Mouse (Mus musculus) cerebellum, adult 11-12 months (tissue): Measurements from ENCODE around the gene Rassf4.
A peak's percentile ranks its signal among the peaks of the same experiment; 100 is the strongest.
"Not testable (repeated sequence)": the region's sequence is repeated elsewhere in the genome, so short reads cannot be mapped to it uniquely, and the experiment has no call there.

ENCODE experiments used
- DNase-seq: peaks from one replicate; pipeline ENCODE4 v3.0.0; 2022

Rassf4 gene

DNA sequence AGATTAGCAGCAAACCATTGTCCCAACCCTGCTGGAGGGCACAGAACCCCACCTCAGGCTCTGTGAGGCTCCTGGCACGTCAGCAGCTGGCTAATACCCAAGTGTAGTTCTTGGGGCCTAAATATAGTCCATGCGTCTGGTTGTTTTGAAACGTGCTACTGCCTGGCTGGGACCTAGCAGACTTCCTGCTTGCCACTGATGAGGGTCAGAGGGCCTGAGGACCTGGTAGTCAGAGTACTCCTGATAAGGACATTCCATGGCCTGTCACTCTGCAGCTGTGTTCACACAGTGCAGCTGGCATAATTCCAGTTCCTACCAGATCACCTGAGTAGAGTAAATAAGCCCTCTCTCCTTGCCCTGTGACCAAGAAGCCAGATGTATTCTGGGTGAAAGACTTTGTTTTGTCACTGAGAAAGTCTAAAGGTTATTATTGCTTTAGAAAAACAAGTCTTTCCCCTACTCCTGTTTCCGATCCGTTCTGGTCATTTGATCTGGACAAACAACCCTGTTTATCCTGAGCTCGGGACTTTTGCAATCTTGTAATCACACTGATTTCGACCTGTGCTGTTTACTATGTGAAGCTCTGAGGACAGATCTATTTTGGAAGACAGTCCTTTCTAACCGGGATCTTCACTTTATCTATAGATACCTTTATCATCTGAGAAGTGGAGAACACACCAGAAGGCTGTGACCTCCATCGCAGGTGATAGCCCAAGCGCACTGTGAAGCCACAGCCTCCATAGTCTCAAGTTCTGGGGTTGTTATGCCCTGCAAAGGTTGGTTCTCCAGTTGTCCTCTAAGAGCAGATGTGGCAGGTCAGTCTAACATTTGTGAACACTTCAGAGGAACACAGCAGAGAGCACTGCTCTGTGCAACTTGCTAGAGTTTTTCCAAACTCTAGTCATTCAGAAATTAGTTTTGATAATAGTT, 38.2 kb downstream of the Rassf4 start:
- DNase-seq: no peak

DNA sequence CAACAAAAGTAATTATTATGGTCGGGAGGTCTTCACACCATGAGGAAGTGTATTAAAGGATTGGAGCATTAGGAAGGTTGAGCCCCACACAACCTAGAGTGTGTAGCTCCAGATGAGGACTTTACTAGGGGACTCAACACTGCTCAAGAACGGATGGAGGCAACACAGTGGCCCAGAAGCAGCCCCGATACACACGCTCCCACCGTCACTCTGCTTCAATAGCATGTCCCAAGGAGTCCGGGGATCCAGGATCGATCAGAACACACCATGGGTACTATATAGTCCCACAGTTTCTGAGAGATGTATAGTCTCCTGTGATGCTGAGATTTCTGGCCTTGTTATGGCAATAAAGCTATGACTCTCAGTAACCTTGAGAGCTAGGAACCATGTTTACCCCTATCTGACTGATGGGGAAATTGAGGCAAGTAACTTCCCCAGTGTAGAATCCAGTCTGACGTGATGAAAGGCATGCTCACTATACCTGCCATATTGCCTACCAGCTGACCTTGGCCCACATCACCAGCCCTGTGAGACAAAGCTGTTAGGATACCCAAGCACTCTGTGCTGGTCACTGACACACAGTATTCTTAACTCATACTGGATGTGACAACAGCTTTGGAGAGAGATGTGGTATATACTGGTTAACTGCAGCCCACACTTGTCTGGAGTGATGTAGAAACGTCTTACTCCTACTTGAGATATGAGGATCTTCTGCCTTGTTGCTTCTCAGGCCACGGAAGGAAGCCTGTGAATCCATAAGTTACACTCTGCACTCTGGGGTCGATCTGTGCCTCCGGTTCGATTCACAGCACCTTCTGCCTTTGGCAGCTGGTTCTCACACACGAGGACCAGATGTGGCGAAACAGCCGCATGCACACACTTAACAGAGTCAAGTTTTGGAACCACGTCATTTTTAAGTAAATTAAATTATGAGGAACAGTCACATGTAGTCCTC, 39.7 kb downstream of the Rassf4 start:
- no peak for DNase-seq

DNA sequence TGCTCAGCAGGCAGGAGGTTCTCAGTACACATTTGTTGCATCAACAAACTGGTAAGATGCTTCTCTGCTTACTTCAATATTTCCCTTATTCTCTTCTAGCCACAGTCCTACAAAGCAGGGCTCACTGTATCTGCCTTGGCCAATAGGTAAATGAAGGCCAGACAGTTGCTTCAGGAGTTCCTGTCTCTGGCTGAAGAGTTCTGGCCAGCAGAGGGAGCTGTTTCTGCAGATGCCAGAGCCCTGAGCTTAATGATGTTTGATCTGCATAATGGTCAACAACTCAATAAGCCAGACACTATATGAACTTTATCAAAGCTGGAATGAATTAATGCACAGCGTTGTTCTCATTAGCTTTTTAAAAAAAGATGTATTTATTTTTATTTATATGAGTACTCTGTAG, 41.6 kb downstream of the Rassf4 start:
- peak; percentile 25 for DNase-seq

DNA sequence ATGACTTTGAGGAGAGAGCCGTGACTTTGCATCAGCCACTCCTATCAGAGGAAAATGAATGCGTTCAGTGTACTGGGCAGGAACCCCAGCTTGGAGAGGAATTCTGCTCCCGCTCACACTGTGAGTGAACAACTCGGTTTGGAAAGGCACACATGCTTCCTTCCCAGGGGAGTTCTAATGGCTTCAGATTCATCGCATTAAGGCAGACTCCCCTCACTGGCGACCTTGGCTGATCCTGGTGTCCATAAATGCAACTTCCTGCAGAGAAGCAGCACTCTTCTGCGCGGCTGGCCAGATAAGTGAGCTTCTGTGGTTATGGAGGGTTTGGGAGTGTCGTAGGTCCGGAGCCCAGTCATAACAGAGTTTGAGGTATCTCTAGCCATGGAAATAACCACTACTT, 44.0 kb downstream of the Rassf4 start:
- no peak for DNase-seq

DNA sequence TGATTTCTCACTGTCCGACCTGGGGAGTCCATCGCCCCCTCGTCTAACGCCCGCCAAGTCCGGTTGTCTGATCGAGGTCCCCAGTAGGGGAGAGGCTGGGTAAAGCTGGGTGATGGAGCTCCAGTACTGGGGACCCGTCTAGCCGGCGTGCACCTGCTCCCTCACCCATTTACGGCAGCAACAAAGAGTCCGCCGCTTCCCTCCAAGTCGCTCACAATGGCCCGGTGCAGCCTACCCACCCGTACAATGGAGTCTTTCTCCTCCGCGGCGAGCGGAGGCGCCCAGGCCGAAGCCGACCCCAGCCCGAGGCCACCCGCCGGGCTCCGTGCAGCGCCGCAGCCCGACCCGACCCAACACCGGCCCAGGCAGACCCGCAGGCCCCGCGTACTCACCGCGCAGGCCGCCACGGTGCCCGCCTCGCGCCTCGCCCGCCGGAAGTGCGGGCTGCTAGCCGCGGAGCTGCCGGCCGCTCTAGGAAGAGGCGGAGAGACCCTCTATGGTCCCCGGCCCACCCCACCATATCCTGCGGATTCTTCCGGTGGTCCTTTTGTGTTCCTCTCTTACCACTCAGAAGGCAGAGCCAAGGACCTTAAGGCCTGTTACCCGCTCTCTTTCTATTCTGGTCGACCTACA, 45.1 kb downstream of the Rassf4 start, which contains the start of gene Zfp422:
Gene Zfp422, minus strand, starts transcription at position 461 of the 633 bp plus-strand sequence.
- DNase-seq: peak; percentile 64

DNA sequence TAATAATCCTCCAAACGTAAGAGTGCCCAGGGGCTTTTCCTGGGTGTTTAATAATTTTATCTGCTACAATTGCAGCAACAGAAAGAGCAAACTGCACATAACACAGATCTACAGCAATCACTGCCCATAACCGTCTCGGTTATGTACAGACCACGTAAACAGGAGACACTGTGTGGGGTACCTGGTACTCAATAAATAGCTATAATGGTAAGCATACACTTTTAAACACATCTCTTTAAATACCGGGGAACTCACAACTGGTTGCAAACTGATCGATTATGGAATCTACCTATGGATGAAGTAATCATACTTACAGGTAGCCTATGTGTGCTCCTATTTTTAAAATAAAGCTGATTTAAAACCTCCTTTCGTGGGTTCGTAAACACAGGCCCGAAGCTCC, 45.7 kb downstream of the Rassf4 start:
- DNase-seq: no peak

DNA sequence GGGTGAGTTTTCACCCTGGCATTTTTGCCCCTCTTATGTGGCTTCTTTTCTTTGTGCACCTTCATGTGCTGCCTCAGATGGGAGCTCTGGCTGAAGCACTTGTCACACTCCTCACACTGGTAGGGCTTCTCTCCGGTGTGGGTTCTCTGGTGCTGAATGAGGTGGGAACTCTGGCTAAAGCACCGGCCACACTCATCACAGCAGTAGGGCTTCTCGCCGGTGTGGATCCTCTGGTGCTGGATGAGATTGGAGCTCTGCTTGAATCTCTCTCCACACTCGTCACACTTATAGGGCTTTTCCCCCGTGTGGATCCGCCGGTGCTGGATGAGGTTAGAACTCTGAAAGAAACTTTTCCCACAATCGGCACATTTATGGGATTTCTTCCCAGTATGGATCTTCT, 47.3 kb downstream of the Rassf4 start:
- DNase-seq: not testable (repeated sequence)

DNA sequence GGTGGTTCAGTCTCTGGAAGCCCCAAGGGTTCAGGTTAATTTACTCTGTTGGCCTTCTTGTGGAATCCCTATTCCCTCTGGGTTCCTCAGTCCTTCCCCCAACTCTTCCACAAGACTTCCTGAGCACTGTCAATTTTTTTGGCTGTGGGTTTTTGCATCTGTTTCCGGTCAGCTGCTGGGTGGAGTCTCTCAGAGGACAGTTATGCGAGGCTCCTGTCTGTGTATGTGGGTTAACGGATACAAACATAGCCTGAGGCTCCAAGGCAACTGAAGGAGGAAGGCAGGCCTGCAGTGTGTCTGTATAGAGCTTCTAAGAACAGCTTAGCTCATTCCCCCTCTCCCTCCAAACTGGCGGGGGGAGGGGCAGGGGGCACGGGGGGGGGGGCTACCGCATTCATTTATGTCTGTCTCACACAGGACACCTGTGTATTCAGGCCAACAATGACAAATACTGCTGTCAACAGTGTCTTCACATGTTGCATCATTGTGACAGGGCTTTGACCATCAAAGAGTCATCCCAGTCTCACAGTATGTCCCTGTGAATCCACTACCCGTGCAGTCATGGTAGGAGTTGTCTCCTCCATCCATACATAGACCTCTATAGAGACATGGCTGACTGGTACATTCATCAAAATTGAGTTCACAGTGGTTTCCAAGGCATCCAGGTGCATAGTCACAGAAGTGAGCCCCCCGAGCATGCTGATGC, 52.3 kb downstream of the Rassf4 start:
- no peak for DNase-seq

DNA sequence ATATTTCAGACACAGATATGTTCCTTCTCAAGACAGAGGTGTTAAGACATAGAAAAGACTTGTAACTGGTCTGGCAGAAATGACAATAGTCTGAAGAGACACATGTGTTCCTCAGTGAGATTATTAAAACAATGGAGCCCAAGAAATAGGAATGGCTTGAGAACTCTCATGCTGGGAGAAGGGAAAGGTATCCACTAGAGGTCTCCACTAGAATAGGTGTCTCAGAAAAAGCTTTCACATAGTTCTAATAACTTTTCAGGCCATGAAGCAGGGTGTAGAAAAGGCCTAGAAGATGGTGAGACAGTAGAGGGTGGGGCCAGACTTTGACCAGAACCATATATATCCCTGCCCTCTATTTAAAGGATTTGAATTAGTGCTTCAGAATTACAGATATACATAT, 55.7 kb downstream of the Rassf4 start:
- DNase-seq: no peak

DNA sequence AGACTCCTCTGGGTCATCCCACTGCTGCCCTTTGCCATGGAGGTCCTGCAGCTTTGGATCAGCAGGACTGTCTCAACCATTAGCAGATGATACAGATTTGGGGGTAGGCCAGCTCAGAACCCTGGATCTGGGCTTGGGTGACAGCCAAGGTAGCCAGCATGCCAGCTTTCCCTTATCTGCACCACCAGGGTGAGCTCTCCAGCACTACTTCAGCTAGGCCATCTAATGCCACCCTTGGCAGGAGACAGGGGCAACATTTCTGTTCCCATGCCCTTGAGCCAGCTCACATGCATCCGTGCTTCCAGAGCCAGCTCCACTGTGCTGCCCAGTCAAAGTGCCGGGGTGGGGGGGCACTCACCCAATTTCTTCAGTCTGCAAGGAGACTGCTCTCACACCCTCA, 58.0 kb downstream of the Rassf4 start:
- DNase-seq: no peak

DNA sequence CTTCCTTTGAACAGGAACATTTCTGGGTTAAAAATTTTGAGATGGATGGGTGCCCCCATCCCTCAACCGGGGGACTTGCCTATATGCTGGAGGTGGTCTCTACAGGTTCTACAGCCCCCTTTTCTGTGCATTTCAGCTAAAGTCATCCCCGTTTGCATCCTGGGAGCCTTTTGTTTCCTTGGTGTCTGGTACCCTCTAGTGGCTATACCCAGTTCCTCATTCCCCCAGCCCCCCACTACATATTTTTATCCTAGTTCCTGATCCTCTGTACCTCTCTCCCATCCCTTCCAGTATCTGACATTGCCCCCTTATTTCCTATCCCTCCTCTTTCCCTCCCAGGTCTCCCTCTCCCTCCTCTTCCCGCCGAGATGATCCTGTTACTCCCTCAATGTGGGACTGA, 66.5 kb downstream of the Rassf4 start:
- DNase-seq: no peak

DNA sequence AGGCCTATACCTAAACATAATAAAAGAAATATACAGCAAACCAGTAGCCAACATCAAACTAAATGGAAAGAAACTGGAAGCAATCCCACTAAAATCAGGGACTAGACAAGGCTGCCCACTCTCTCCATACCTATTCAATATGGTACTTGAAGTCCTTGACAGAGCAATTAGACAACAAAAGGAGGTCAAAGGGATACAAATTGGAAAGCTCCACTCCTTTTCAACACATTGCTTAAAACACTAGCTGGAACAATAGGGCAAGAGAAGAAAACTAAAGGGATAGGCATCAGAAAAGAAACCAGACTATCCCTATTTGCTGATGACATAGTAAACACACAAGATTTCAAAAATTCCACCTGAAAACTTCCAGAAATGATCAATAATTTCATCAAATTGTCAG, 72.8 kb downstream of the Rassf4 start:
- not testable (repeated sequence) for DNase-seq

DNA sequence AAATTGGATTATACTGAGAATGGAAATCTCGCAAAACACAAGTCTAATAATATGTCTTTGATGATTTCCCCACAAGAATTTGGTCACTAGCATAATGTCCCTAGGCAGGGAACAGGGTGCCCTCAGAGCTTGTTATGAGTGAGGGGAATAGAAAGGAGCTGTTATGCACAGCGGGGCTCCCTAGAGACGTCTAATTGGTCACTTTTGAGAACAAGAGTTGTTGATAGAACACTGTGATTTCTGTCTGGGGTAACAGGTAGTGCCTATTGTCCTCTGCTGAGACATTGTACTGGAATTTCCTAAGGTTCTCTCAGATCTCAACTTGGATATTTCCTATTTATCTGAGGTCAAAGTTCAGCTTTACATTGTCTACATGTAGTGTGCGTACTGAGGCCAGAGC, 89.7 kb downstream of the Rassf4 start, which contains the start of gene Olfr215:
Gene Olfr215, minus strand, starts transcription at position 101 of the 400 bp plus-strand sequence.
- DNase-seq: no peak
